Mouse (Mus musculus): ENCODE data around the gene Nrbf2. TPM values are rescaled to one million over a fixed set of nuclear protein-coding genes. Genes with fewer than 3 reads are reported as not detected.

Gene Nrbf2
- 20.3 and 21.3 TPM in 2 replicates for total RNA-seq (2017)

GRCm38 (mm10) chr10:67285176-67285814 is at the start of gene Nrbf2:
Gene Nrbf2 (minus strand): TSS chr10:67285305.
- ATAC-seq (replicated peaks in 1 of 2; ENCODE audit: insufficient read depth in 1 of 2, low FRiP score in 2 of 2, low TSS enrichment in 1 of 2, low read depth in 1 of 2, poor library complexity in 2 of 2, severe bottlenecking in 2 of 2) = peak; percentile 75 to 79

GRCm38 (mm10) chr10:67330580-67330979 is 45.5 kb upstream of the Nrbf2 start:
- ATAC-seq (replicated peaks in 1 of 2; ENCODE audit: insufficient read depth in 1 of 2, low FRiP score in 2 of 2, low TSS enrichment in 1 of 2, low read depth in 1 of 2, poor library complexity in 2 of 2, severe bottlenecking in 2 of 2) = no peak

- no peak for ATAC-seq (replicated peaks in 1 of 2; ENCODE audit: insufficient read depth in 1 of 2, low FRiP score in 2 of 2, low TSS enrichment in 1 of 2, low read depth in 1 of 2, poor library complexity in 2 of 2, severe bottlenecking in 2 of 2)
Measured at GRCm38 (mm10) chr10:67329661-67330060, 44.6 kb upstream of the Nrbf2 start.

- no peak for ATAC-seq (replicated peaks in 1 of 2; ENCODE audit: insufficient read depth in 1 of 2, low FRiP score in 2 of 2, low TSS enrichment in 1 of 2, low read depth in 1 of 2, poor library complexity in 2 of 2, severe bottlenecking in 2 of 2)
Measured at GRCm38 (mm10) chr10:67328208-67328607, 43.1 kb upstream of the Nrbf2 start.

GRCm38 (mm10) chr10:67324036-67324435 is 38.9 kb upstream of the Nrbf2 start:
- ATAC-seq (replicated peaks in 1 of 2; ENCODE audit: insufficient read depth in 1 of 2, low FRiP score in 2 of 2, low TSS enrichment in 1 of 2, low read depth in 1 of 2, poor library complexity in 2 of 2, severe bottlenecking in 2 of 2) = no peak

GRCm38 (mm10) chr10:67321396-67321795 is 36.3 kb upstream of the Nrbf2 start:
- ATAC-seq (replicated peaks in 1 of 2; ENCODE audit: insufficient read depth in 1 of 2, low FRiP score in 2 of 2, low TSS enrichment in 1 of 2, low read depth in 1 of 2, poor library complexity in 2 of 2, severe bottlenecking in 2 of 2) = no peak

GRCm38 (mm10) chr10:67320207-67320859 is 35.2 kb upstream of the Nrbf2 start:
- no peak for ATAC-seq (replicated peaks in 1 of 2; ENCODE audit: insufficient read depth in 1 of 2, low FRiP score in 2 of 2, low TSS enrichment in 1 of 2, low read depth in 1 of 2, poor library complexity in 2 of 2, severe bottlenecking in 2 of 2)

GRCm38 (mm10) chr10:67319016-67319725 is 34.1 kb upstream of the Nrbf2 start:
- ATAC-seq (replicated peaks in 1 of 2; ENCODE audit: insufficient read depth in 1 of 2, low FRiP score in 2 of 2, low TSS enrichment in 1 of 2, low read depth in 1 of 2, poor library complexity in 2 of 2, severe bottlenecking in 2 of 2) = no peak

- peak; percentile 41 to 58 for ATAC-seq (replicated peaks in 1 of 2; ENCODE audit: insufficient read depth in 1 of 2, low FRiP score in 2 of 2, low TSS enrichment in 1 of 2, low read depth in 1 of 2, poor library complexity in 2 of 2, severe bottlenecking in 2 of 2)
Measured at GRCm38 (mm10) chr10:67317931-67318460, 32.9 kb upstream of the Nrbf2 start.

GRCm38 (mm10) chr10:67314811-67315435 is 29.8 kb upstream of the Nrbf2 start:
- ATAC-seq (replicated peaks in 1 of 2; ENCODE audit: insufficient read depth in 1 of 2, low FRiP score in 2 of 2, low TSS enrichment in 1 of 2, low read depth in 1 of 2, poor library complexity in 2 of 2, severe bottlenecking in 2 of 2) = peak; percentile 66 to 73

GRCm38 (mm10) chr10:67312456-67312855 is 27.4 kb upstream of the Nrbf2 start:
- no peak for ATAC-seq (replicated peaks in 1 of 2; ENCODE audit: insufficient read depth in 1 of 2, low FRiP score in 2 of 2, low TSS enrichment in 1 of 2, low read depth in 1 of 2, poor library complexity in 2 of 2, severe bottlenecking in 2 of 2)

GRCm38 (mm10) chr10:67311277-67311959 is 26.3 kb upstream of the Nrbf2 start:
- ATAC-seq (replicated peaks in 1 of 2; ENCODE audit: insufficient read depth in 1 of 2, low FRiP score in 2 of 2, low TSS enrichment in 1 of 2, low read depth in 1 of 2, poor library complexity in 2 of 2, severe bottlenecking in 2 of 2) = peak; percentile 68 to 81

- no peak for ATAC-seq (replicated peaks in 1 of 2; ENCODE audit: insufficient read depth in 1 of 2, low FRiP score in 2 of 2, low TSS enrichment in 1 of 2, low read depth in 1 of 2, poor library complexity in 2 of 2, severe bottlenecking in 2 of 2)
Measured at GRCm38 (mm10) chr10:67309483-67310138, 24.5 kb upstream of the Nrbf2 start.

GRCm38 (mm10) chr10:67302340-67302739 is 17.2 kb upstream of the Nrbf2 start:
- ATAC-seq (replicated peaks in 1 of 2; ENCODE audit: insufficient read depth in 1 of 2, low FRiP score in 2 of 2, low TSS enrichment in 1 of 2, low read depth in 1 of 2, poor library complexity in 2 of 2, severe bottlenecking in 2 of 2) = peak in 1 of 2 experiments; percentile 25; a peak in 1 of 4 replicates

GRCm38 (mm10) chr10:67301046-67301445 is 15.9 kb upstream of the Nrbf2 start:
- ATAC-seq (replicated peaks in 1 of 2; ENCODE audit: insufficient read depth in 1 of 2, low FRiP score in 2 of 2, low TSS enrichment in 1 of 2, low read depth in 1 of 2, poor library complexity in 2 of 2, severe bottlenecking in 2 of 2) = no peak

- no peak for ATAC-seq (replicated peaks in 1 of 2; ENCODE audit: insufficient read depth in 1 of 2, low FRiP score in 2 of 2, low TSS enrichment in 1 of 2, low read depth in 1 of 2, poor library complexity in 2 of 2, severe bottlenecking in 2 of 2)
Measured at GRCm38 (mm10) chr10:67299285-67299684, 14.2 kb upstream of the Nrbf2 start.

- ATAC-seq (replicated peaks in 1 of 2; ENCODE audit: insufficient read depth in 1 of 2, low FRiP score in 2 of 2, low TSS enrichment in 1 of 2, low read depth in 1 of 2, poor library complexity in 2 of 2, severe bottlenecking in 2 of 2) = no peak
Measured at GRCm38 (mm10) chr10:67298856-67299255, 13.8 kb upstream of the Nrbf2 start.

Data from hematopoietic stem cell, adult 5-6 weeks (primary cell).